Mouse (Mus musculus) embryo, embryonic 9.5 days (tissue): Measurements from ENCODE around the gene Igfbp1.

Source experiments
- DNase-seq: peaks from one replicate; pipeline ENCODE4 v3.0.0-alpha.2; 2017; ENCODE audit errors: extremely low spot score

Igfbp1 gene

GRCm38 (mm10) chr11:7234436-7234835 lies 36.9 kb downstream of the Igfbp1 start:
- no peak for DNase-seq

GRCm38 (mm10) chr11:7234981-7235609 lies 37.5 kb downstream of the Igfbp1 start:
- no peak for DNase-seq

GRCm38 (mm10) chr11:7236751-7237150 lies 39.2 kb downstream of the Igfbp1 start:
- no peak for DNase-seq

- DNase-seq: no peak
Observed at GRCm38 (mm10) chr11:7237712-7238111, 40.1 kb downstream of the Igfbp1 start.

- DNase-seq: no peak
Observed at GRCm38 (mm10) chr11:7238546-7238945, 41.0 kb downstream of the Igfbp1 start.

GRCm38 (mm10) chr11:7239041-7239740 lies 41.6 kb downstream of the Igfbp1 start:
- DNase-seq: no peak

GRCm38 (mm10) chr11:7244782-7245181 lies 47.2 kb downstream of the Igfbp1 start:
- no peak for DNase-seq

- no peak for DNase-seq
Observed at GRCm38 (mm10) chr11:7250415-7250814, 52.8 kb downstream of the Igfbp1 start.

- DNase-seq: no peak
Observed at GRCm38 (mm10) chr11:7250870-7251269, 53.3 kb downstream of the Igfbp1 start.
